Mouse (Mus musculus) gastrocnemius, postnatal 4 days (tissue): ENCODE measurements around the gene Tlnrd1. TPM values are rescaled to one million over a fixed set of nuclear protein-coding genes. Genes with fewer than 3 reads are reported as not detected.
A peak's percentile ranks its signal among the peaks of the same experiment; 100 is the strongest.

Experiments
- DNase-seq, 2 experiments: peaks; one replicate each; pipeline ENCODE4 v3.0.0; 2021 to 2022; ENCODE audit warnings: low spot score in 2 of 2, mixed read lengths in 2 of 2
- total RNA-seq, 2 experiments: library from RNA; stranded (reverse); gene quantifications; 2 replicates each; pipeline ENCODE4 v1.2.3; 2021

The Tlnrd1 gene
- total RNA-seq, 2 experiments from 2014 or later = 16.3 to 17.4 TPM

GRCm38 (mm10) chr7:83885835-83886234, 1.7 kb upstream of the Tlnrd1 start:
- DNase-seq = no peak

GRCm38 (mm10) chr7:83884921-83885532, 922 bp upstream of the Tlnrd1 start:
- no peak for DNase-seq

GRCm38 (mm10) chr7:83883276-83884020, 657 bp downstream of the Tlnrd1 start:
- peak; percentile 63 to 80 for DNase-seq

- DNase-seq = peak; percentile 42 to 62
Observed at GRCm38 (mm10) chr7:83882633-83883275, 1.4 kb downstream of the Tlnrd1 start.

GRCm38 (mm10) chr7:83882150-83882632, 1.9 kb downstream of the Tlnrd1 start:
- DNase-seq = peak; percentile 17 to 20

- no peak for DNase-seq
Observed at GRCm38 (mm10) chr7:83878676-83879448, 5.2 kb downstream of the Tlnrd1 start.

- no peak for DNase-seq
Observed at GRCm38 (mm10) chr7:83877088-83877487, 7.0 kb downstream of the Tlnrd1 start.

GRCm38 (mm10) chr7:83869839-83870543, 14.1 kb downstream of the Tlnrd1 start:
- DNase-seq = no peak

GRCm38 (mm10) chr7:83868200-83868599, 15.9 kb downstream of the Tlnrd1 start:
- DNase-seq = no peak

- no peak for DNase-seq
Observed at GRCm38 (mm10) chr7:83863554-83863953, 20.6 kb downstream of the Tlnrd1 start.

GRCm38 (mm10) chr7:83859378-83860083, 24.6 kb downstream of the Tlnrd1 start:
- DNase-seq = peak; percentile 33 to 50

GRCm38 (mm10) chr7:83857921-83858320, 26.2 kb downstream of the Tlnrd1 start:
- DNase-seq = no peak

- no peak for DNase-seq
Observed at GRCm38 (mm10) chr7:83857208-83857488, 27.0 kb downstream of the Tlnrd1 start.

GRCm38 (mm10) chr7:83856353-83857207, 27.5 kb downstream of the Tlnrd1 start:
- DNase-seq = peak in 1 of 2 experiments; percentile 21

GRCm38 (mm10) chr7:83855203-83855602, 28.9 kb downstream of the Tlnrd1 start:
- DNase-seq = no peak

- DNase-seq = no peak
Observed at GRCm38 (mm10) chr7:83852381-83853380, 31.4 kb downstream of the Tlnrd1 start.

- no peak for DNase-seq
Observed at GRCm38 (mm10) chr7:83851569-83852380, 32.3 kb downstream of the Tlnrd1 start.
